14 mouse cellular contexts compared by ENCODE assay signal in the genomic region with DNA sequence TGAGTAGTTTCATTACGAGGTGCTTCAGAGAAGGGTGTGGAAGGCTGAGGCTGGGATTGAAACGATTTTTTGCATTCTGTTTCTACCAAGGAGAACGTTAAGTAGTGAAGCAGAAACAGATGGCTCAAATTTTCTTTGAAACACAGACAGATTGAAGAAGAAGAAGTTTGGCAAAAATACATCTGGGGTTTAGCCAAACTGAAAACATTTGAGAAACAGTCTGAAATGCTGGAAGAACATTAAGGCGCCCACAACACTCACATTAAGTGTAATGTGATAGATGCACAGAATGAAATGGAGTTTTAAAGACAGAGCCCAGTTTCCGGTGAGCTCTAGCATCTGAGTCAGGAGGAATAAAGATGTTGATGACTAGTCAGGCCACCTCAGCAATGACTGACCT.
DNase-seq lines count a peak whose midpoint lies in the region; ATAC-seq and TF ChIP-seq lines count a peak whose summit lies in the region.
"Had no signal": no experiment of that assay in that cellular context is flagged by ENCODE, and none has a peak within 500 bp of the region (broad histone marks: within the 10 kb centered on the region; RNA-seq: fewer than 3 reads in every experiment).

No protein-coding gene starts in this region.

- ATAC-seq in forebrain, embryonic 13.5 days = peak; percentile 58; the same call in 1 of the 2 replicates
- no peak for ATAC-seq in limb, embryonic 14.5 days (ENCODE audit: low FRiP score, low read depth)
- no peak for ATAC-seq in embryonic facial prominence, embryonic 15.5 days (ENCODE audit: insufficient number of reproducible peaks, low FRiP score, low TSS enrichment, low read depth)
- no peak for ATAC-seq in liver, embryonic 12.5 days

- no peak for TF ChIP-seq POLR2A in limb, embryonic 14.5 days (IDR thresholded peaks at IDR 0.05; ENCODE audit: borderline replicate concordance, extremely low read depth, insufficient read depth, insufficient read length)

- no peak overlapping the region for H3K9ac ChIP-seq in forebrain, embryonic 13.5 days
- H3K9ac ChIP-seq in limb, embryonic 14.5 days (ENCODE audit: low read depth, low read length, severe bottlenecking) = no peak overlapping the region
- H3K9ac ChIP-seq in embryonic facial prominence, embryonic 15.5 days = no peak overlapping the region
- H3K9ac ChIP-seq in liver, embryonic 12.5 days = no peak overlapping the region
- H3K9ac ChIP-seq: hindbrain, embryonic 15.5 days; liver, embryonic 13.5 days had no signal

- intact Hi-C loops in left cerebral cortex, postnatal 36 days (cut with DNase I) = no loop called here

- no peak overlapping the region for H3K4me2 ChIP-seq in forebrain, embryonic 13.5 days
- no peak overlapping the region for H3K4me2 ChIP-seq in limb, embryonic 14.5 days (replicated peaks; ENCODE audit: low read depth, low read length, severe bottlenecking)
- no peak overlapping the region for H3K4me2 ChIP-seq in embryonic facial prominence, embryonic 15.5 days (replicated peaks)
- H3K4me2 ChIP-seq in liver, embryonic 12.5 days = no peak overlapping the region
- H3K4me2 ChIP-seq: hindbrain, embryonic 15.5 days; liver, embryonic 13.5 days had no signal

- H3K27me3 ChIP-seq in forebrain, embryonic 13.5 days = no peaks in the 10 kb centered on the region
- no peaks in the 10 kb centered on the region for H3K27me3 ChIP-seq in forebrain, embryonic 10.5 days (ENCODE audit: poor library complexity, severe bottlenecking)
- no peaks in the 10 kb centered on the region for H3K27me3 ChIP-seq in limb, embryonic 14.5 days (ENCODE audit: control insufficient read depth, insufficient read depth, low read length)
- no peaks in the 10 kb centered on the region for H3K27me3 ChIP-seq in limb, embryonic 10.5 days (ENCODE audit: low read depth, poor library complexity, severe bottlenecking)
- no peaks in the 10 kb centered on the region for H3K27me3 ChIP-seq in embryonic facial prominence, embryonic 15.5 days
- no peaks in the 10 kb centered on the region for H3K27me3 ChIP-seq in liver, embryonic 12.5 days (replicated peaks)
- H3K27me3 ChIP-seq: hindbrain, embryonic 15.5 days; liver, embryonic 13.5 days had no signal

- H3K9me3 ChIP-seq in forebrain, embryonic 13.5 days (replicated peaks) = no peaks in the 10 kb centered on the region
- no peaks in the 10 kb centered on the region for H3K9me3 ChIP-seq in forebrain, embryonic 10.5 days
- H3K9me3 ChIP-seq in limb, embryonic 14.5 days (ENCODE audit: control insufficient read depth, low read length) = no peaks in the 10 kb centered on the region
- H3K9me3 ChIP-seq in limb, embryonic 10.5 days (replicated peaks) = no peaks in the 10 kb centered on the region
- H3K9me3 ChIP-seq in embryonic facial prominence, embryonic 15.5 days (replicated peaks) = no peaks in the 10 kb centered on the region
- no peaks in the 10 kb centered on the region for H3K9me3 ChIP-seq in liver, embryonic 12.5 days (replicated peaks)
- H3K9me3 ChIP-seq: hindbrain, embryonic 15.5 days; liver, embryonic 13.5 days had no signal

- WGBS in forebrain, embryonic 13.5 days = 83% methylated on average over 5 of the region's 5 CpGs
- 82% methylated on average over 5 of the region's 5 CpGs for WGBS in forebrain, embryonic 10.5 days
- WGBS in limb, embryonic 14.5 days = 35% methylated on average over 5 of the region's 5 CpGs
- 71% methylated on average over 5 of the region's 5 CpGs for WGBS in limb, embryonic 10.5 days
- WGBS in embryonic facial prominence, embryonic 15.5 days = 31% methylated on average over 5 of the region's 5 CpGs
- 63% methylated on average over 5 of the region's 5 CpGs for WGBS in liver, embryonic 12.5 days (ENCODE audit: insufficient replicate concordance)

- H3K27ac ChIP-seq in forebrain, embryonic 13.5 days = no peak overlapping the region
- no peak overlapping the region for H3K27ac ChIP-seq in forebrain, embryonic 10.5 days
- no peak overlapping the region for H3K27ac ChIP-seq in limb, embryonic 14.5 days (replicated peaks; ENCODE audit: low read depth, low read length)
- no peak overlapping the region for H3K27ac ChIP-seq in limb, embryonic 10.5 days
- H3K27ac ChIP-seq in embryonic facial prominence, embryonic 15.5 days (replicated peaks) = 0 out of 2 replicates have a peak overlapping the region, but pooled peaks have one; percentile 11
- no peak overlapping the region for H3K27ac ChIP-seq in liver, embryonic 12.5 days
- H3K27ac ChIP-seq: gastrocnemius, adult 2 months; heart, adult 2 months; hindbrain, embryonic 15.5 days; liver, embryonic 13.5 days had no signal

- H3K36me3 ChIP-seq in forebrain, embryonic 13.5 days (ENCODE audit: poor library complexity, severe bottlenecking) = no peaks in the 10 kb centered on the region
- H3K36me3 ChIP-seq in forebrain, embryonic 10.5 days (replicated peaks) = no peaks in the 10 kb centered on the region
- H3K36me3 ChIP-seq in limb, embryonic 14.5 days (ENCODE audit: control insufficient read depth, insufficient read depth, low read length) = no peaks in the 10 kb centered on the region
- H3K36me3 ChIP-seq in limb, embryonic 10.5 days = no peaks in the 10 kb centered on the region
- H3K36me3 ChIP-seq in embryonic facial prominence, embryonic 15.5 days = no peaks in the 10 kb centered on the region
- H3K36me3 ChIP-seq in liver, embryonic 12.5 days = no peaks in the 10 kb centered on the region
- H3K36me3 ChIP-seq: hindbrain, embryonic 15.5 days; liver, embryonic 13.5 days had no signal

- no peak for DNase-seq in forebrain, embryonic 10.5 days (ENCODE audit: extremely low spot score, low spot score)
- peak; percentile 70 for DNase-seq in limb, embryonic 14.5 days (ENCODE audit: low spot score)
- no peak for DNase-seq in limb, embryonic 10.5 days (ENCODE audit: low spot score)
- peak; percentile 6 to 9 for DNase-seq in left cerebral cortex, postnatal 36 days (ENCODE audit: low spot score in 2 of 2)
- DNase-seq in thymus, postnatal 36 days = no peak
- DNase-seq: cerebellum, adult 9-10 months; gastrocnemius, adult 2 months; heart, adult 2 months; kidney, adult 8-10 months; liver, embryonic 13.5 days had no signal

- no peak overlapping the region for H3K4me3 ChIP-seq in forebrain, embryonic 13.5 days
- no peak overlapping the region for H3K4me3 ChIP-seq in forebrain, embryonic 10.5 days
- no peak overlapping the region for H3K4me3 ChIP-seq in limb, embryonic 14.5 days (replicated peaks; ENCODE audit: low read length)
- no peak overlapping the region for H3K4me3 ChIP-seq in limb, embryonic 10.5 days
- no peak overlapping the region for H3K4me3 ChIP-seq in embryonic facial prominence, embryonic 15.5 days (replicated peaks)
- no peak overlapping the region for H3K4me3 ChIP-seq in liver, embryonic 12.5 days
- H3K4me3 ChIP-seq: gastrocnemius, adult 2 months; heart, adult 2 months; hindbrain, embryonic 15.5 days; liver, embryonic 13.5 days had no signal

- no peaks in the 10 kb centered on the region for H3K4me1 ChIP-seq in forebrain, embryonic 13.5 days
- H3K4me1 ChIP-seq in forebrain, embryonic 10.5 days = no peaks in the 10 kb centered on the region
- H3K4me1 ChIP-seq in limb, embryonic 14.5 days (ENCODE audit: control insufficient read depth, insufficient read depth, low read length) = no peaks in the 10 kb centered on the region
- no peaks in the 10 kb centered on the region for H3K4me1 ChIP-seq in limb, embryonic 10.5 days
- 0 out of 2 replicates have a peak, but pooled peaks cover 7% of the 10 kb centered on the region for H3K4me1 ChIP-seq in embryonic facial prominence, embryonic 15.5 days
- no peaks in the 10 kb centered on the region for H3K4me1 ChIP-seq in liver, embryonic 12.5 days
- H3K4me1 ChIP-seq: hindbrain, embryonic 15.5 days; liver, embryonic 13.5 days had no signal

Comparison
In these comparisons a context has a peak if more than half of its experiments do, and no peak if none do; other contexts are left out.
1. DNase-seq: peak in limb, embryonic 14.5 days (single experiment) and left cerebral cortex, postnatal 36 days (2 of 2); none in forebrain, embryonic 10.5 days (single experiment), limb, embryonic 10.5 days (single experiment) and thymus, postnatal 36 days (0 of 2).